Mouse (Mus musculus): ENCODE measurements around the gene Lrch1.
A peak's percentile ranks its signal among the peaks of the same experiment; 100 is the strongest.

Lrch1 gene

GRCm38 (mm10) chr14:74723541-74723940 lies 224.1 kb downstream of the Lrch1 start:
- DNase-seq (ENCODE audit: inconsistent ontology term), result no peak

GRCm38 (mm10) chr14:74709054-74709453 lies 238.6 kb downstream of the Lrch1 start:
- peak; percentile 37 for DNase-seq (ENCODE audit: inconsistent ontology term)

Measured in Muller cell, postnatal 12 days (primary cell).